Mouse (Mus musculus): ENCODE data around the gene Dhx37.

- TF ChIP-seq POLR2A (IDR thresholded peaks at IDR 0.05; ENCODE audit: low read depth, low read length) (no peak), CTCF (IDR thresholded peaks at IDR 0.05; ENCODE audit: extremely low read depth, insufficient read length, insufficient replicate concordance, low read depth, low read length) (no peak)
Observed at GRCm38 (mm10) chr5:125377214-125377613, 56.7 kb downstream of the Dhx37 start.
